Mouse (Mus musculus) lung, postnatal 0 days (tissue): ENCODE measurements at regions not wholly inside any gene's neighbourhood (a gene's known extent, or its start where the extent isn't known, plus 50 kb on each side); places are given as distances from the start of the nearest gene placed in this dataset.

Experiments
- CTCF ChIP-seq: IDR thresholded peaks from 2 replicates; pipeline ENCODE4 v1.5.1; 2016; ENCODE audit warnings: antibody characterized with exemption, mild to moderate bottlenecking
- EP300 ChIP-seq: IDR thresholded peaks from 2 replicates; pipeline ENCODE4 v1.6.1; 2016; ENCODE audit warnings: antibody characterized with exemption, mild to moderate bottlenecking, control low read depth

DNA sequence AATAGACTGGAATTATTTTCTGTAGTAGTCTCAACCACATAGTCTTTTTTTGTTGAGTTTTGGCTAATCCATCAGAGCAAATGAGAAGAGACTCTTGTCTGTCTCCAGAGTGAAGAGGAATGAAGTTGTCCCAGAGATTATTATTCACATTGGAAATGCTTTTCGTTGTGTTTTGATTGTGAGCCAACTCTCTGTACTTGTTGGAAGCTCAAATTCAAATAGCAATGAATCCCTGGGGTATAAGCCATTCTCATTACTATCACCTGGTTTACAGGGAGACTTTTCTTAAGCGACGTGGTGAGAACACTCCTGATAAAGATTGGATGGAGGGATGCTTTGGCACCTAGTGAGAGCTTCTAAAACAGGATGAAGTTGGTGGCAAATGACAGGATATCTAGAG lies 459.3 kb upstream of the Jag1 start:
- TF ChIP-seq EP300 (no peak), CTCF (no peak)
